Mouse (Mus musculus): Measurements from ENCODE around the gene Btbd16. TPM values are rescaled to one million over a fixed set of nuclear protein-coding genes. Genes with fewer than 3 reads are reported as not detected.
A peak's percentile ranks its signal among the peaks of the same experiment; 100 is the strongest.

Btbd16 gene
- polyA plus RNA-seq, 1 experiment from 2014 or later, result not detected

GRCm38 (mm10) chr7:130826343-130826742 is 52.5 kb downstream of the Btbd16 start:
- Histone ChIP-seq H3K27ac (replicated peaks; ENCODE audit: low read depth, low read length) (no peak overlapping the region), H3K9me3 (replicated peaks; ENCODE audit: control insufficient read depth, low read length) (no peaks in the 10 kb centered on the region), H3K36me3 (replicated peaks; ENCODE audit: control insufficient read depth, insufficient read depth, low read depth, low read length) (no peaks in the 10 kb centered on the region), H3K9ac (replicated peaks; ENCODE audit: low read length) (no peak overlapping the region), H3K4me1 (ENCODE audit: control insufficient read depth, insufficient read depth, low read length) (no peaks in the 10 kb centered on the region), H3K4me2 (ENCODE audit: low read depth, low read length) (no peak overlapping the region), H3K4me3 (ENCODE audit: low read depth, low read length) (no peak overlapping the region), H3K27me3 (ENCODE audit: control insufficient read depth, insufficient read depth, low read length) (no peaks in the 10 kb centered on the region)
- 75% methylated on average over 3 of the region's 3 CpGs for WGBS
- ATAC-seq (replicated peaks; ENCODE audit: insufficient number of reproducible peaks, low FRiP score, low TSS enrichment, low read depth) (no peak), DNase-seq (ENCODE audit: low spot score) (no peak)

DNA sequence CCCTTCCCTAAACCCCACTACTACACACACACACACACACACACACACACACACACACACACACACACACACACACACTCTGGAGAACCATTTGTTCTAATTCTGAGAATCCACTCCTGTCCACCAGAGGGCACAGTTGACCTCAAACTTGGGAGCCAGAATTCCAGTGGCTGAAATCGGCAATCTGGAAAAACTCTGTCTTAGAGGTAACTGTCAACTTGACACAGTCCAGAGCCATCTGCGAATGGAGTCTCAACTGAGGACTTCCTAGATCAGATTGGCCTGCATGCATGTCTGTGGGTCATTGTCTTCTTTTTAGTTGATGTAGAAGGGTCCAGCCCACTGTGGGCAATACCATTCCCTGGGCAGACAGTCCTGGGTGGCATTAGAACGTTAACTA is 53.6 kb downstream of the Btbd16 start:
- H3K9ac ChIP-seq (replicated peaks; ENCODE audit: low read length), result no peak overlapping the region
- H3K4me2 ChIP-seq (ENCODE audit: low read depth, low read length), result no peak overlapping the region
- H3K4me3 ChIP-seq (ENCODE audit: low read depth, low read length), result no peak overlapping the region
- WGBS, result 51% methylated on average over 3 of the region's 3 CpGs
- H3K9me3 ChIP-seq (replicated peaks; ENCODE audit: control insufficient read depth, low read length), result no peaks in the 10 kb centered on the region
- no peak for ATAC-seq (replicated peaks; ENCODE audit: insufficient number of reproducible peaks, low FRiP score, low TSS enrichment, low read depth)
- no peak overlapping the region for H3K27ac ChIP-seq (replicated peaks; ENCODE audit: low read depth, low read length)
- H3K4me1 ChIP-seq (ENCODE audit: control insufficient read depth, insufficient read depth, low read length), result no peaks in the 10 kb centered on the region
- DNase-seq (ENCODE audit: low spot score), result peak; percentile 79
- no peaks in the 10 kb centered on the region for H3K27me3 ChIP-seq (ENCODE audit: control insufficient read depth, insufficient read depth, low read length)
- H3K36me3 ChIP-seq (replicated peaks; ENCODE audit: control insufficient read depth, insufficient read depth, low read depth, low read length), result no peaks in the 10 kb centered on the region

DNA sequence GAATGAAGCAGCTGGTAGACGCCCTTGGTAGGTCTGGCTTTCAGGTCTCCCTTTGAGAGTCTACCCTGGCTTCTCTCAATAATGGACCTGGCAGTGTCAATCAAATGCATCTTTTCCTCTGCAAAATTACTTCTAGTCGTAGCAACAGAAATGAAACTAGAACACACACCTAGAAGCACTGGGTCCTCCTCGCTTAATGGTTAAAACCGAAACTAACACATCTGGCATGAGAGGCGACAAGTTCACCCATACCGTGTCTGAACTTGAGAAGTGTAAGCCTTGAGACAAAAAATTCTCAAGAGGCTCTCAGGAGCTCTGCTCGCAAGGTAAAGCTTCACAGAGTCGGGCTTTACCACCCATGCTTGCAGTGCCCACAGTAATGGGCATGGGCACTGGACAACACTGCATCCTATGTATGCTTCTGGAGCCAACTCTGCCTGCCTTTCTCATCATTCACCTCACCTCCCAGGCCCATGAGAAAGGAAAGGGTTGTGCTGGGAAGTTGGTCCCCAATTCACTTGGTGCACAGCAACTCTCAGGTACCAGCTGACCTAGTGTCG is 54.1 kb downstream of the Btbd16 start:
- H3K4me2 ChIP-seq (ENCODE audit: low read depth, low read length), result no peak overlapping the region
- 90% methylated on average over 9 of the region's 9 CpGs for WGBS
- H3K36me3 ChIP-seq (replicated peaks; ENCODE audit: control insufficient read depth, insufficient read depth, low read depth, low read length), result no peaks in the 10 kb centered on the region
- no peak overlapping the region for H3K4me3 ChIP-seq (ENCODE audit: low read depth, low read length)
- H3K4me1 ChIP-seq (ENCODE audit: control insufficient read depth, insufficient read depth, low read length), result no peaks in the 10 kb centered on the region
- no peak overlapping the region for H3K9ac ChIP-seq (replicated peaks; ENCODE audit: low read length)
- no peaks in the 10 kb centered on the region for H3K27me3 ChIP-seq (ENCODE audit: control insufficient read depth, insufficient read depth, low read length)
- ATAC-seq (replicated peaks; ENCODE audit: insufficient number of reproducible peaks, low FRiP score, low TSS enrichment, low read depth) (no peak), DNase-seq (ENCODE audit: low spot score) (no peak)
- H3K27ac ChIP-seq (replicated peaks; ENCODE audit: low read depth, low read length), result no peak overlapping the region
- H3K9me3 ChIP-seq (replicated peaks; ENCODE audit: control insufficient read depth, low read length), result no peaks in the 10 kb centered on the region

- Histone ChIP-seq H3K4me3 (ENCODE audit: low read depth, low read length) (no peak overlapping the region), H3K27me3 (ENCODE audit: control insufficient read depth, insufficient read depth, low read length) (no peaks in the 10 kb centered on the region), H3K36me3 (replicated peaks; ENCODE audit: control insufficient read depth, insufficient read depth, low read depth, low read length) (no peaks in the 10 kb centered on the region), H3K4me1 (ENCODE audit: control insufficient read depth, insufficient read depth, low read length) (no peaks in the 10 kb centered on the region), H3K9ac (replicated peaks; ENCODE audit: low read length) (no peak overlapping the region), H3K27ac (replicated peaks; ENCODE audit: low read depth, low read length) (no peak overlapping the region), H3K9me3 (replicated peaks; ENCODE audit: control insufficient read depth, low read length) (no peaks in the 10 kb centered on the region), H3K4me2 (ENCODE audit: low read depth, low read length) (no peak overlapping the region)
- WGBS, result 82% methylated on average over 10 of the region's 10 CpGs
- DNase-seq (ENCODE audit: low spot score), result no peak
- ATAC-seq (replicated peaks; ENCODE audit: insufficient number of reproducible peaks, low FRiP score, low TSS enrichment, low read depth), result no peak
Observed at GRCm38 (mm10) chr7:130828475-130828874, 54.6 kb downstream of the Btbd16 start.

GRCm38 (mm10) chr7:130831586-130831985 is 57.7 kb downstream of the Btbd16 start:
- H3K27ac ChIP-seq (replicated peaks; ENCODE audit: low read depth, low read length), result no peak overlapping the region
- ATAC-seq (replicated peaks; ENCODE audit: insufficient number of reproducible peaks, low FRiP score, low TSS enrichment, low read depth) (no peak), DNase-seq (ENCODE audit: low spot score) (no peak)
- H3K9ac ChIP-seq (replicated peaks; ENCODE audit: low read length), result no peak overlapping the region
- H3K9me3 ChIP-seq (replicated peaks; ENCODE audit: control insufficient read depth, low read length), result no peaks in the 10 kb centered on the region
- H3K27me3 ChIP-seq (ENCODE audit: control insufficient read depth, insufficient read depth, low read length), result no peaks in the 10 kb centered on the region
- 91% methylated on average over 5 of the region's 5 CpGs for WGBS
- H3K36me3 ChIP-seq (replicated peaks; ENCODE audit: control insufficient read depth, insufficient read depth, low read depth, low read length), result no peaks in the 10 kb centered on the region
- no peak overlapping the region for H3K4me3 ChIP-seq (ENCODE audit: low read depth, low read length)
- H3K4me1 ChIP-seq (ENCODE audit: control insufficient read depth, insufficient read depth, low read length), result peaks cover 4% of the 10 kb centered on the region; the same call in 1 of the 2 replicates
- H3K4me2 ChIP-seq (ENCODE audit: low read depth, low read length), result no peak overlapping the region

DNA sequence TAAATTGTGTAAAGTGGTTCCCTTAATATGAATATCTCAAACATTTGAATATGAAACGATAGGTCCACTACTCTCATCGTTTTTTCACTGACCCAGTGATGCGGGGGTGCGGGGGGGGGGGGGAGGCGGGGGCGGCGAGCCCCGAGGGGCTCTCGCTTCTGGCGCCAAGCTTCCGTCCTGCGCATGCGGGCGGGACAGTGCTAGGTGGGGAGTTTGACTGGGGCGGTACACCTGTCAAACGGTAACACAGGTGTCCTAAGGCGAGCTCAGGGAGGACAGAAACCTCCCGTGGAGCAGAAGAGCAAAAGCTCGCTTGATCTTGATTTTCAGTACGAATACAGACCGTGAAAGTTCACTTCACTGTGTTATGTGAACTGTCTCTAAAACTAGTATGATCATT is 60.4 kb downstream of the Btbd16 start:
- Histone ChIP-seq H3K27ac (replicated peaks; ENCODE audit: low read depth, low read length) (no peak overlapping the region), H3K27me3 (ENCODE audit: control insufficient read depth, insufficient read depth, low read length) (no peaks in the 10 kb centered on the region), H3K4me2 (ENCODE audit: low read depth, low read length) (no peak overlapping the region), H3K9me3 (replicated peaks; ENCODE audit: control insufficient read depth, low read length) (no peaks in the 10 kb centered on the region), H3K4me3 (ENCODE audit: low read depth, low read length) (no peak overlapping the region), H3K9ac (replicated peaks; ENCODE audit: low read length) (no peak overlapping the region), H3K36me3 (replicated peaks; ENCODE audit: control insufficient read depth, insufficient read depth, low read depth, low read length) (no peaks in the 10 kb centered on the region), H3K4me1 (ENCODE audit: control insufficient read depth, insufficient read depth, low read length) (peaks cover 4% of the 10 kb centered on the region; the same call in 1 of the 2 replicates)
- peak; percentile 92 for DNase-seq (ENCODE audit: low spot score)
- ATAC-seq (replicated peaks; ENCODE audit: insufficient number of reproducible peaks, low FRiP score, low TSS enrichment, low read depth), result peak; percentile 97
- 24% methylated on average over 20 of the region's 21 CpGs for WGBS

- 13% methylated on average over 18 of the region's 18 CpGs for WGBS
- Histone ChIP-seq H3K27ac (replicated peaks; ENCODE audit: low read depth, low read length) (0 out of 2 replicates have a peak overlapping the region, but pooled peaks have one; percentile 13), H3K9ac (replicated peaks; ENCODE audit: low read length) (no peak overlapping the region), H3K36me3 (replicated peaks; ENCODE audit: control insufficient read depth, insufficient read depth, low read depth, low read length) (no peaks in the 10 kb centered on the region), H3K27me3 (ENCODE audit: control insufficient read depth, insufficient read depth, low read length) (no peaks in the 10 kb centered on the region), H3K9me3 (replicated peaks; ENCODE audit: control insufficient read depth, low read length) (no peaks in the 10 kb centered on the region), H3K4me2 (ENCODE audit: low read depth, low read length) (no peak overlapping the region), H3K4me1 (ENCODE audit: control insufficient read depth, insufficient read depth, low read length) (peaks cover 4% of the 10 kb centered on the region; the same call in 1 of the 2 replicates), H3K4me3 (ENCODE audit: low read depth, low read length) (no peak overlapping the region)
- DNase-seq (ENCODE audit: low spot score) (peak; percentile 51), ATAC-seq (replicated peaks; ENCODE audit: insufficient number of reproducible peaks, low FRiP score, low TSS enrichment, low read depth) (no peak)
Observed at GRCm38 (mm10) chr7:130834958-130835861, 61.3 kb downstream of the Btbd16 start.

GRCm38 (mm10) chr7:130836066-130836465 is 62.2 kb downstream of the Btbd16 start:
- 78% methylated on average over 9 of the region's 9 CpGs for WGBS
- Histone ChIP-seq H3K27me3 (ENCODE audit: control insufficient read depth, insufficient read depth, low read length) (no peaks in the 10 kb centered on the region), H3K36me3 (replicated peaks; ENCODE audit: control insufficient read depth, insufficient read depth, low read depth, low read length) (no peaks in the 10 kb centered on the region), H3K9ac (replicated peaks; ENCODE audit: low read length) (no peak overlapping the region), H3K4me2 (ENCODE audit: low read depth, low read length) (no peak overlapping the region), H3K4me1 (ENCODE audit: control insufficient read depth, insufficient read depth, low read length) (peaks cover 4% of the 10 kb centered on the region; the same call in 1 of the 2 replicates), H3K27ac (replicated peaks; ENCODE audit: low read depth, low read length) (no peak overlapping the region), H3K4me3 (ENCODE audit: low read depth, low read length) (no peak overlapping the region), H3K9me3 (replicated peaks; ENCODE audit: control insufficient read depth, low read length) (no peaks in the 10 kb centered on the region)
- ATAC-seq (replicated peaks; ENCODE audit: insufficient number of reproducible peaks, low FRiP score, low TSS enrichment, low read depth) (no peak), DNase-seq (ENCODE audit: low spot score) (no peak)
